ENCODE assay signal across 8 mouse cellular contexts in genomic region chr10:59943421-59943989, GRCm38 (mm10). TPM values are rescaled to one million over a fixed set of nuclear protein-coding genes. Genes with fewer than 3 reads are reported as not detected.
DNase-seq lines count a peak whose midpoint lies in the region; ATAC-seq and TF ChIP-seq lines count a peak whose summit lies in the region.

No protein-coding gene starts in this region.

- peak; percentile 83 for DNase-seq in layer of hippocampus, adult 11-12 months (ENCODE audit: low spot score)
- DNase-seq in layer of hippocampus, adult 9-10 months (ENCODE audit: low spot score): no peak
- DNase-seq in cerebellum, postnatal 36 days: peak; percentile 66 to 69

- 18% methylated on average over 13 of the region's 13 CpGs for WGBS in intestine, postnatal 0 days
- 41% methylated on average over 13 of the region's 13 CpGs for WGBS in limb, embryonic 12.5 days
- WGBS in midbrain, embryonic 13.5 days: 45% methylated on average over 13 of the region's 13 CpGs
- WGBS in stomach, embryonic 14.5 days: 35% methylated on average over 13 of the region's 13 CpGs

- no peaks in the 10 kb centered on the region for H3K9me3 ChIP-seq in intestine, postnatal 0 days (ENCODE audit: control insufficient read depth)
- 0 out of 2 replicates have a peak, but pooled peaks cover 2% of the 10 kb centered on the region for H3K9me3 ChIP-seq in limb, embryonic 12.5 days
- H3K9me3 ChIP-seq in midbrain, embryonic 13.5 days: no peaks in the 10 kb centered on the region
- H3K9me3 ChIP-seq in stomach, embryonic 14.5 days (ENCODE audit: control insufficient read depth, low read depth, low read length): no peaks in the 10 kb centered on the region

- H3K4me3 ChIP-seq in intestine, postnatal 0 days (ENCODE audit: low read depth, low read length): peak overlapping the region; percentile 20; the same call in 1 of the 2 replicates
- peak overlapping the region; percentile 26 for H3K4me3 ChIP-seq in limb, embryonic 12.5 days (replicated peaks)
- peak overlapping the region; percentile 7; the same call in 1 of the 2 replicates for H3K4me3 ChIP-seq in midbrain, embryonic 13.5 days (replicated peaks)
- peak overlapping the region; percentile 16; the same call in 1 of the 2 replicates for H3K4me3 ChIP-seq in stomach, embryonic 14.5 days (ENCODE audit: low read depth, low read length)

- peak overlapping the region; percentile 52 for H3K27ac ChIP-seq in intestine, postnatal 0 days (ENCODE audit: low read depth, low read length)
- H3K27ac ChIP-seq in limb, embryonic 12.5 days: peak overlapping the region; percentile 80
- H3K27ac ChIP-seq in midbrain, embryonic 13.5 days: peak overlapping the region; percentile 62; the same call in 1 of the 2 replicates
- peak overlapping the region; percentile 3; the same call in 1 of the 2 replicates for H3K27ac ChIP-seq in stomach, embryonic 14.5 days (ENCODE audit: low read length)

- ATAC-seq in granulocyte monocyte progenitor cell, adult 5-6 weeks (replicated peaks; ENCODE audit: poor library complexity, severe bottlenecking): peak; percentile 85
- ATAC-seq in intestine, postnatal 0 days: peak; percentile 86
- ATAC-seq in limb, embryonic 12.5 days (ENCODE audit: insufficient number of reproducible peaks, insufficient read depth, low FRiP score, low TSS enrichment, low read depth): peak; percentile 63
- peak; percentile 72 for ATAC-seq in midbrain, embryonic 13.5 days
- peak; percentile 79 for ATAC-seq in stomach, embryonic 14.5 days (ENCODE audit: insufficient number of reproducible peaks, insufficient read depth, low FRiP score, low read depth)

- H3K36me3 ChIP-seq in intestine, postnatal 0 days (ENCODE audit: control insufficient read depth, insufficient read depth): no peaks in the 10 kb centered on the region
- no peaks in the 10 kb centered on the region for H3K36me3 ChIP-seq in limb, embryonic 12.5 days
- no peaks in the 10 kb centered on the region for H3K36me3 ChIP-seq in midbrain, embryonic 13.5 days
- no peaks in the 10 kb centered on the region for H3K36me3 ChIP-seq in stomach, embryonic 14.5 days (ENCODE audit: control insufficient read depth, insufficient read depth, low read length)

- peak overlapping the region; percentile 40 for H3K9ac ChIP-seq in intestine, postnatal 0 days (ENCODE audit: low read depth, low read length)
- H3K9ac ChIP-seq in limb, embryonic 12.5 days (replicated peaks): 0 out of 2 replicates have a peak overlapping the region, but pooled peaks have one; percentile 24
- H3K9ac ChIP-seq in midbrain, embryonic 13.5 days (replicated peaks): peak overlapping the region; percentile 52; the same call in 1 of the 2 replicates
- H3K9ac ChIP-seq in stomach, embryonic 14.5 days (replicated peaks; ENCODE audit: low read depth, low read length): no peak overlapping the region

- H3K4me1 ChIP-seq in intestine, postnatal 0 days (replicated peaks; ENCODE audit: control insufficient read depth, insufficient read depth, low read length): 0 out of 2 replicates have a peak, but pooled peaks cover 6% of the 10 kb centered on the region
- peaks cover 27% of the 10 kb centered on the region for H3K4me1 ChIP-seq in limb, embryonic 12.5 days (replicated peaks)
- H3K4me1 ChIP-seq in midbrain, embryonic 13.5 days (replicated peaks): peaks cover 24% of the 10 kb centered on the region
- peaks cover 13% of the 10 kb centered on the region for H3K4me1 ChIP-seq in stomach, embryonic 14.5 days (ENCODE audit: control insufficient read depth, insufficient read depth, low read length)

- no peaks in the 10 kb centered on the region for H3K27me3 ChIP-seq in intestine, postnatal 0 days (replicated peaks; ENCODE audit: control insufficient read depth, insufficient read depth, low read length)
- no peaks in the 10 kb centered on the region for H3K27me3 ChIP-seq in limb, embryonic 12.5 days
- no peaks in the 10 kb centered on the region for H3K27me3 ChIP-seq in midbrain, embryonic 13.5 days
- H3K27me3 ChIP-seq in stomach, embryonic 14.5 days (ENCODE audit: control insufficient read depth, insufficient read depth, low read length): no peaks in the 10 kb centered on the region

- H3K4me2 ChIP-seq in intestine, postnatal 0 days (replicated peaks; ENCODE audit: low read depth): peak overlapping the region; percentile 66
- H3K4me2 ChIP-seq in limb, embryonic 12.5 days: peak overlapping the region; percentile 56
- H3K4me2 ChIP-seq in midbrain, embryonic 13.5 days (replicated peaks): peak overlapping the region; percentile 46
- H3K4me2 ChIP-seq in stomach, embryonic 14.5 days (replicated peaks; ENCODE audit: low read depth, low read length): peak overlapping the region; percentile 49

- TF ChIP-seq CTCF in intestine, postnatal 0 days (IDR thresholded peaks at IDR 0.05; ENCODE audit: low read depth): no peak

RNA-seq across cellular contexts. Expression of gene Ddit4, which starts 8.1 kb away (rescaled TPM):
- total RNA-seq in granulocyte monocyte progenitor cell, adult 5-6 weeks (2014; fragmentation: Nextera tagmentation): 0.49 TPM in 1 of 2 replicates, not detected in the other
- 2.0 and 2.2 TPM in 2 replicates for total RNA-seq in granulocyte monocyte progenitor cell, adult 5-6 weeks (2017)
- 11.5 and 17.8 TPM in 2 replicates for polyA plus RNA-seq in intestine, postnatal 0 days (2015; fragmentation: Nextera tagmentation; extraction: Ambion mirVana)
- 90.7 and 91.8 TPM in 2 replicates for polyA plus RNA-seq in limb, embryonic 12.5 days (2016; fragmentation: Nextera tagmentation; extraction: Ambion mirVana)
- polyA plus RNA-seq in midbrain, embryonic 13.5 days (2015; fragmentation: Nextera tagmentation; extraction: Ambion mirVana): 48.5 and 58.7 TPM in 2 replicates
- polyA plus RNA-seq in stomach, embryonic 14.5 days (2014; fragmentation: Nextera tagmentation; extraction: Ambion mirVana): 2.5 and 3.0 TPM in 2 replicates

RNA-seq across cellular contexts. Expression of gene Ascc1, which starts 59.1 kb away (rescaled TPM):
- total RNA-seq in granulocyte monocyte progenitor cell, adult 5-6 weeks (2014; fragmentation: Nextera tagmentation): 19.4 and 24.3 TPM in 2 replicates
- 24.8 and 34.2 TPM in 2 replicates for total RNA-seq in granulocyte monocyte progenitor cell, adult 5-6 weeks (2017)
- polyA plus RNA-seq in intestine, postnatal 0 days (2015; fragmentation: Nextera tagmentation; extraction: Ambion mirVana): 28.7 TPM in 2 replicates
- 44.2 and 46.7 TPM in 2 replicates for polyA plus RNA-seq in limb, embryonic 12.5 days (2016; fragmentation: Nextera tagmentation; extraction: Ambion mirVana)
- polyA plus RNA-seq in midbrain, embryonic 13.5 days (2015; fragmentation: Nextera tagmentation; extraction: Ambion mirVana): 49.5 and 50.6 TPM in 2 replicates
- polyA plus RNA-seq in stomach, embryonic 14.5 days (2014; fragmentation: Nextera tagmentation; extraction: Ambion mirVana): 44.0 and 46.6 TPM in 2 replicates

RNA-seq across cellular contexts. Expression of gene Anapc16, which starts 59.4 kb away (rescaled TPM):
- 36.2 and 43.2 TPM in 2 replicates for total RNA-seq in granulocyte monocyte progenitor cell, adult 5-6 weeks (2014; fragmentation: Nextera tagmentation)
- total RNA-seq in granulocyte monocyte progenitor cell, adult 5-6 weeks (2017): 46.2 and 48.8 TPM in 2 replicates
- polyA plus RNA-seq in intestine, postnatal 0 days (2015; fragmentation: Nextera tagmentation; extraction: Ambion mirVana): 98.4 and 100 TPM in 2 replicates
- polyA plus RNA-seq in limb, embryonic 12.5 days (2016; fragmentation: Nextera tagmentation; extraction: Ambion mirVana): 126 and 132 TPM in 2 replicates
- 121 TPM in 2 replicates for polyA plus RNA-seq in midbrain, embryonic 13.5 days (2015; fragmentation: Nextera tagmentation; extraction: Ambion mirVana)
- polyA plus RNA-seq in stomach, embryonic 14.5 days (2014; fragmentation: Nextera tagmentation; extraction: Ambion mirVana): 116 and 118 TPM in 2 replicates

Comparison
In these comparisons a context has a peak if more than half of its experiments do, and no peak if none do; other contexts are left out.
1. H3K27ac ChIP-seq: peak in every context shown above with its lines; median percentile 80 in limb, embryonic 12.5 days; 62 in midbrain, embryonic 13.5 days; 52 in intestine, postnatal 0 days; 3 in stomach, embryonic 14.5 days.